Mouse (Mus musculus) embryonic facial prominence, embryonic 15.5 days (tissue): Measurements from ENCODE around the gene Ntm. TPM values are rescaled to one million over a fixed set of nuclear protein-coding genes. Genes with fewer than 3 reads are reported as not detected.

Experiments used
- ATAC-seq: fragments of 200-750 bp; cut with Nextera tagmentation; 2 replicates; pipeline ENCODE4 v1.8.0; 2017; ENCODE audit warnings: low read depth, moderate TSS enrichment; ENCODE audit not compliant: insufficient number of reproducible peaks, low FRiP score, low TSS enrichment
- H3K27ac ChIP-seq: fragments of 300-500 bp; sonication (generic); replicated peaks from 2 replicates; pipeline ENCODE4 v1.5.1; 2015; ENCODE audit warnings: mild to moderate bottlenecking, inconsistent platforms
- H3K27me3 ChIP-seq: fragments of 300-500 bp; sonication (generic); 2 replicates; pipeline ENCODE4 v1.6.1; 2015; ENCODE audit warnings: inconsistent platforms
- H3K36me3 ChIP-seq: fragments of 300-500 bp; sonication (generic); 2 replicates; pipeline ENCODE4 v1.6.1; 2015; ENCODE audit warnings: mild to moderate bottlenecking, inconsistent platforms
- H3K4me1 ChIP-seq: fragments of 300-500 bp; sonication (generic); 2 replicates; pipeline ENCODE4 v1.6.1; 2015; ENCODE audit warnings: inconsistent platforms
- H3K4me2 ChIP-seq: fragments of 300-500 bp; sonication (generic); replicated peaks from 2 replicates; pipeline ENCODE4 v1.6.1; 2015; ENCODE audit warnings: mild to moderate bottlenecking, inconsistent platforms
- H3K4me3 ChIP-seq: fragments of 300-500 bp; sonication (generic); replicated peaks from 2 replicates; pipeline ENCODE4 v1.5.1; 2015; ENCODE audit warnings: mild to moderate bottlenecking, inconsistent platforms
- H3K9ac ChIP-seq: fragments of 300-500 bp; sonication (generic); 2 replicates; pipeline ENCODE4 v1.6.1; 2015; ENCODE audit warnings: inconsistent platforms
- H3K9me3 ChIP-seq: fragments of 300-500 bp; sonication (generic); replicated peaks from 2 replicates; pipeline ENCODE4 v1.6.1; 2016; ENCODE audit warnings: inconsistent platforms
- WGBS: fragments of 180-500 bp; shearing (Covaris S2); methylation state at CpG from one replicate; pipeline ENCODE4 v1.1.7; 2015; 5-methylcytosine and 5-hydroxymethylcytosine counted together
- polyA plus RNA-seq: library from polyadenylated mRNA; unstranded; fragments of >200 nt; fragmentation: Nextera tagmentation; extraction: Ambion mirVana; gene quantifications from 2 replicates; pipeline ENCODE4 v1.2.1, GENCODE M21; 2015

Ntm gene
- polyA plus RNA-seq, 1 experiment from 2014 or later = 23.8 TPM

- Histone ChIP-seq H3K4me3 (no peak overlapping the region), H3K36me3 (no peaks in the 10 kb centered on the region), H3K9me3 (no peaks in the 10 kb centered on the region), H3K9ac (no peak overlapping the region), H3K4me1 (no peaks in the 10 kb centered on the region), H3K27me3 (no peaks in the 10 kb centered on the region), H3K4me2 (no peak overlapping the region), H3K27ac (no peak overlapping the region)
- no peak for ATAC-seq
- WGBS = 75% methylated on average over 5 of the region's 5 CpGs
These were observed 81.3 kb downstream of the Ntm start for GRCm38 (mm10) chr9:29881614-29882013.

- 87% methylated on average over 3 of the region's 3 CpGs for WGBS
These were observed 85.4 kb downstream of the Ntm start for GRCm38 (mm10) chr9:29877583-29877982.

GRCm38 (mm10) chr9:29867746-29868145, 95.2 kb downstream of the Ntm start:
- WGBS = 32% methylated on average over 5 of the region's 5 CpGs
- Histone ChIP-seq H3K4me3 (no peak overlapping the region), H3K9ac (no peak overlapping the region), H3K27ac (no peak overlapping the region), H3K9me3 (no peaks in the 10 kb centered on the region), H3K4me2 (no peak overlapping the region), H3K27me3 (no peaks in the 10 kb centered on the region), H3K4me1 (no peaks in the 10 kb centered on the region), H3K36me3 (no peaks in the 10 kb centered on the region)
- no peak for ATAC-seq

More at GRCm38 (mm10) chr9:29877583-29877982, 85.4 kb downstream of the Ntm start:
- no peaks in the 10 kb centered on the region for H3K36me3 ChIP-seq
- no peaks in the 10 kb centered on the region for H3K9me3 ChIP-seq
- no peak overlapping the region for H3K9ac ChIP-seq
- no peak overlapping the region for H3K4me2 ChIP-seq
- H3K27ac ChIP-seq = no peak overlapping the region
- ATAC-seq = no peak
- H3K4me3 ChIP-seq = no peak overlapping the region
- no peaks in the 10 kb centered on the region for H3K4me1 ChIP-seq
- no peaks in the 10 kb centered on the region for H3K27me3 ChIP-seq

GRCm38 (mm10) chr9:29866824-29867223, 96.1 kb downstream of the Ntm start:
- H3K4me1 ChIP-seq = no peaks in the 10 kb centered on the region
- H3K4me3 ChIP-seq = no peak overlapping the region
- H3K27me3 ChIP-seq = no peaks in the 10 kb centered on the region
- ATAC-seq = no peak
- no peak overlapping the region for H3K9ac ChIP-seq
- no peak overlapping the region for H3K27ac ChIP-seq
- H3K36me3 ChIP-seq = no peaks in the 10 kb centered on the region
- 60% methylated on average over 3 of the region's 3 CpGs for WGBS
- no peak overlapping the region for H3K4me2 ChIP-seq
- H3K9me3 ChIP-seq = no peaks in the 10 kb centered on the region

GRCm38 (mm10) chr9:29866101-29866500, 96.8 kb downstream of the Ntm start:
- Histone ChIP-seq H3K4me1 (no peaks in the 10 kb centered on the region), H3K27ac (no peak overlapping the region), H3K9me3 (no peaks in the 10 kb centered on the region), H3K9ac (no peak overlapping the region), H3K27me3 (no peaks in the 10 kb centered on the region), H3K4me3 (no peak overlapping the region), H3K4me2 (no peak overlapping the region), H3K36me3 (no peaks in the 10 kb centered on the region)
- ATAC-seq = no peak
- WGBS = 62% methylated on average over 4 of the region's 4 CpGs

- H3K27ac ChIP-seq = no peak overlapping the region
- H3K4me1 ChIP-seq = no peaks in the 10 kb centered on the region
- no peak overlapping the region for H3K4me3 ChIP-seq
- no peak overlapping the region for H3K9ac ChIP-seq
- no peaks in the 10 kb centered on the region for H3K27me3 ChIP-seq
- ATAC-seq = no peak
- no peaks in the 10 kb centered on the region for H3K9me3 ChIP-seq
- no peak overlapping the region for H3K4me2 ChIP-seq
- 77% methylated on average over 8 of the region's 8 CpGs for WGBS
- H3K36me3 ChIP-seq = no peaks in the 10 kb centered on the region
These were observed 97.4 kb downstream of the Ntm start for GRCm38 (mm10) chr9:29865502-29865901.

- no peak for ATAC-seq
- Histone ChIP-seq H3K27ac (no peak overlapping the region), H3K9me3 (no peaks in the 10 kb centered on the region), H3K27me3 (no peaks in the 10 kb centered on the region), H3K4me2 (no peak overlapping the region), H3K4me3 (no peak overlapping the region), H3K36me3 (no peaks in the 10 kb centered on the region), H3K9ac (no peak overlapping the region), H3K4me1 (no peaks in the 10 kb centered on the region)
- WGBS = 27% methylated on average over 1 of the region's 1 CpGs
These were observed 98.1 kb downstream of the Ntm start for GRCm38 (mm10) chr9:29864886-29865285.

- Histone ChIP-seq H3K4me1 (no peaks in the 10 kb centered on the region), H3K36me3 (no peaks in the 10 kb centered on the region), H3K27me3 (no peaks in the 10 kb centered on the region), H3K4me2 (no peak overlapping the region), H3K9ac (no peak overlapping the region), H3K27ac (no peak overlapping the region), H3K9me3 (no peaks in the 10 kb centered on the region), H3K4me3 (no peak overlapping the region)
- 35% methylated on average over 5 of the region's 5 CpGs for WGBS
- no peak for ATAC-seq
These were observed 100.5 kb downstream of the Ntm start for GRCm38 (mm10) chr9:29862408-29862807.

- Histone ChIP-seq H3K27me3 (no peaks in the 10 kb centered on the region), H3K9ac (no peak overlapping the region), H3K36me3 (no peaks in the 10 kb centered on the region), H3K27ac (no peak overlapping the region), H3K4me3 (no peak overlapping the region), H3K4me1 (no peaks in the 10 kb centered on the region), H3K4me2 (no peak overlapping the region), H3K9me3 (no peaks in the 10 kb centered on the region)
- no peak for ATAC-seq
- 84% methylated on average over 6 of the region's 6 CpGs for WGBS
These were observed 103.5 kb downstream of the Ntm start for GRCm38 (mm10) chr9:29859256-29860048.

GRCm38 (mm10) chr9:29848735-29849455, 114.0 kb downstream of the Ntm start:
- no peak for ATAC-seq
- WGBS = 54% methylated on average over 8 of the region's 8 CpGs
- Histone ChIP-seq H3K27me3 (no peaks in the 10 kb centered on the region), H3K36me3 (no peaks in the 10 kb centered on the region), H3K27ac (no peak overlapping the region), H3K4me3 (no peak overlapping the region), H3K9ac (no peak overlapping the region), H3K4me2 (no peak overlapping the region), H3K9me3 (no peaks in the 10 kb centered on the region), H3K4me1 (no peaks in the 10 kb centered on the region)

- Histone ChIP-seq H3K27me3 (no peaks in the 10 kb centered on the region), H3K9me3 (no peaks in the 10 kb centered on the region), H3K4me2 (no peak overlapping the region), H3K27ac (no peak overlapping the region), H3K36me3 (no peaks in the 10 kb centered on the region), H3K4me3 (no peak overlapping the region), H3K9ac (no peak overlapping the region), H3K4me1 (peaks cover 4% of the 10 kb centered on the region; the same call in 1 of the 2 replicates)
- no peak for ATAC-seq
- 68% methylated on average over 6 of the region's 6 CpGs for WGBS
These were observed 125.6 kb downstream of the Ntm start for GRCm38 (mm10) chr9:29837344-29837743.
